Mouse (Mus musculus): Measurements from ENCODE around the gene Tmem198b. TPM values are rescaled to one million over a fixed set of nuclear protein-coding genes. Genes with fewer than 3 reads are reported as not detected.
"Not testable (repeated sequence)": the region's sequence is repeated elsewhere in the genome, so short reads cannot be mapped to it uniquely, and the experiment has no call there.

The Tmem198b gene
- polyA plus RNA-seq, 1 experiment = 10.8 TPM

- H3K36me3 ChIP-seq (ENCODE audit: control insufficient read depth, insufficient read depth, low read length) = peaks cover 29% of the 10 kb centered on the region
- TF ChIP-seq POLR2A (IDR thresholded peaks at IDR 0.05; ENCODE audit: low read depth, low read length) (no peak), CTCF (IDR thresholded peaks at IDR 0.05; ENCODE audit: extremely low read depth, insufficient read depth, insufficient read length, insufficient replicate concordance) (no peak)
- H3K27me3 ChIP-seq (ENCODE audit: control insufficient read depth, insufficient read depth, low read length) = no peaks in the 10 kb centered on the region
- H3K27ac ChIP-seq (ENCODE audit: insufficient read depth, low read length) = no peak overlapping the region
- H3K4me3 ChIP-seq (ENCODE audit: extremely low read depth, insufficient read depth, insufficient read length) = no peak overlapping the region
- DNase-seq (ENCODE audit: low read depth in 1 of 2, low spot score in 2 of 2) = no peak
- no peaks in the 10 kb centered on the region for H3K4me1 ChIP-seq (ENCODE audit: control insufficient read depth, insufficient read depth, insufficient read length)
Measured at GRCm38 (mm10) chr10:128839434-128839833, 35.3 kb upstream of the Tmem198b start.

GRCm38 (mm10) chr10:128837400-128837799, 33.2 kb upstream of the Tmem198b start:
- Histone ChIP-seq H3K27me3 (ENCODE audit: control insufficient read depth, insufficient read depth, low read length) (no peaks in the 10 kb centered on the region), H3K27ac (ENCODE audit: insufficient read depth, low read length) (no peak overlapping the region), H3K4me3 (ENCODE audit: extremely low read depth, insufficient read depth, insufficient read length) (no peak overlapping the region), H3K36me3 (ENCODE audit: control insufficient read depth, insufficient read depth, low read length) (peaks cover 28% of the 10 kb centered on the region), H3K4me1 (ENCODE audit: control insufficient read depth, insufficient read depth, insufficient read length) (no peaks in the 10 kb centered on the region)
- no peak for DNase-seq (ENCODE audit: low read depth in 1 of 2, low spot score in 2 of 2)
- TF ChIP-seq CTCF (IDR thresholded peaks at IDR 0.05; ENCODE audit: extremely low read depth, insufficient read depth, insufficient read length, insufficient replicate concordance) (no peak), POLR2A (IDR thresholded peaks at IDR 0.05; ENCODE audit: low read depth, low read length) (no peak)

GRCm38 (mm10) chr10:128823821-128824220, 19.7 kb upstream of the Tmem198b start:
- 76% methylated on average over 9 of the region's 9 CpGs for WGBS
- peaks cover 7% of the 10 kb centered on the region; the same call in 1 of the 2 replicates for H3K4me1 ChIP-seq (ENCODE audit: control insufficient read depth, insufficient read depth, insufficient read length)
- no peak overlapping the region for H3K27ac ChIP-seq (ENCODE audit: insufficient read depth, low read length)
- TF ChIP-seq POLR2A (IDR thresholded peaks at IDR 0.05; ENCODE audit: low read depth, low read length) (no peak), CTCF (IDR thresholded peaks at IDR 0.05; ENCODE audit: extremely low read depth, insufficient read depth, insufficient read length, insufficient replicate concordance) (no peak)
- peaks cover 4% of the 10 kb centered on the region for H3K36me3 ChIP-seq (ENCODE audit: control insufficient read depth, insufficient read depth, low read length)
- no peaks in the 10 kb centered on the region for H3K27me3 ChIP-seq (ENCODE audit: control insufficient read depth, insufficient read depth, low read length)
- no peak overlapping the region for H3K4me3 ChIP-seq (ENCODE audit: extremely low read depth, insufficient read depth, insufficient read length)
- DNase-seq (ENCODE audit: low read depth in 1 of 2, low spot score in 2 of 2) = no peak

- 74% methylated on average over 4 of the region's 4 CpGs for WGBS
- H3K27me3 ChIP-seq (ENCODE audit: control insufficient read depth, insufficient read depth, low read length); H3K36me3 ChIP-seq (ENCODE audit: control insufficient read depth, insufficient read depth, low read length); H3K4me1 ChIP-seq (ENCODE audit: control insufficient read depth, insufficient read depth, insufficient read length); H3K27ac ChIP-seq (ENCODE audit: insufficient read depth, low read length); H3K4me3 ChIP-seq (ENCODE audit: extremely low read depth, insufficient read depth, insufficient read length); DNase-seq (ENCODE audit: low read depth in 1 of 2, low spot score in 2 of 2): not testable (repeated sequence)
Measured at GRCm38 (mm10) chr10:128823087-128823486, 18.9 kb upstream of the Tmem198b start.

- Histone ChIP-seq H3K4me1 (ENCODE audit: control insufficient read depth, insufficient read depth, insufficient read length) (peaks cover 7% of the 10 kb centered on the region; the same call in 1 of the 2 replicates), H3K27me3 (ENCODE audit: control insufficient read depth, insufficient read depth, low read length) (no peaks in the 10 kb centered on the region), H3K4me3 (ENCODE audit: extremely low read depth, insufficient read depth, insufficient read length) (peak overlapping the region; percentile 70; the same call in 1 of the 2 replicates), H3K36me3 (ENCODE audit: control insufficient read depth, insufficient read depth, low read length) (peaks cover 10% of the 10 kb centered on the region), H3K27ac (ENCODE audit: insufficient read depth, low read length) (peak overlapping the region; percentile 42)
- no peak for DNase-seq (ENCODE audit: low read depth in 1 of 2, low spot score in 2 of 2)
- WGBS = 2% methylated on average over 13 of the region's 13 CpGs
- no peak for TF ChIP-seq POLR2A (IDR thresholded peaks at IDR 0.05; ENCODE audit: low read depth, low read length)
- no peak for TF ChIP-seq CTCF (IDR thresholded peaks at IDR 0.05; ENCODE audit: extremely low read depth, insufficient read depth, insufficient read length, insufficient replicate concordance)
Measured at GRCm38 (mm10) chr10:128822135-128822534, 18.0 kb upstream of the Tmem198b start.

GRCm38 (mm10) chr10:128821358-128822056, 17.3 kb upstream of the Tmem198b start, which contains the start of gene Ormdl2:
Gene Ormdl2 (minus strand): TSS chr10:128821645.
- peaks cover 17% of the 10 kb centered on the region for H3K36me3 ChIP-seq (ENCODE audit: control insufficient read depth, insufficient read depth, low read length)
- peak within 1 kb of the TSS; percentile 70 for H3K4me3 ChIP-seq (ENCODE audit: extremely low read depth, insufficient read depth, insufficient read length)
- H3K27me3 ChIP-seq (ENCODE audit: control insufficient read depth, insufficient read depth, low read length) = no peaks in the 10 kb centered on the region
- TF ChIP-seq POLR2A (IDR thresholded peaks at IDR 0.05; ENCODE audit: low read depth, low read length) (peak; percentile 41), CTCF (IDR thresholded peaks at IDR 0.05; ENCODE audit: extremely low read depth, insufficient read depth, insufficient read length, insufficient replicate concordance) (no peak)
- H3K4me1 ChIP-seq (ENCODE audit: control insufficient read depth, insufficient read depth, insufficient read length) = peaks cover 7% of the 10 kb centered on the region; the same call in 1 of the 2 replicates
- peak within 1 kb of the TSS; percentile 42 for H3K27ac ChIP-seq (ENCODE audit: insufficient read depth, low read length)
- DNase-seq (ENCODE audit: low read depth in 1 of 2, low spot score in 2 of 2) = peak; percentile 96 to 98
- WGBS = under 1% methylated on average over 46 of the region's 46 CpGs

GRCm38 (mm10) chr10:128820217-128820616, 16.0 kb upstream of the Tmem198b start:
- peaks cover 16% of the 10 kb centered on the region for H3K36me3 ChIP-seq (ENCODE audit: control insufficient read depth, insufficient read depth, low read length)
- H3K27me3 ChIP-seq (ENCODE audit: control insufficient read depth, insufficient read depth, low read length) = no peaks in the 10 kb centered on the region
- no peak overlapping the region for H3K27ac ChIP-seq (ENCODE audit: insufficient read depth, low read length)
- H3K4me1 ChIP-seq (ENCODE audit: control insufficient read depth, insufficient read depth, insufficient read length) = peaks cover 7% of the 10 kb centered on the region; the same call in 1 of the 2 replicates
- no peak overlapping the region for H3K4me3 ChIP-seq (ENCODE audit: extremely low read depth, insufficient read depth, insufficient read length)
- no peak for DNase-seq (ENCODE audit: low read depth in 1 of 2, low spot score in 2 of 2)
- TF ChIP-seq POLR2A (IDR thresholded peaks at IDR 0.05; ENCODE audit: low read depth, low read length) (no peak), CTCF (IDR thresholded peaks at IDR 0.05; ENCODE audit: extremely low read depth, insufficient read depth, insufficient read length, insufficient replicate concordance) (no peak)
- 88% methylated on average over 4 of the region's 4 CpGs for WGBS
